Comparison of ENCODE assay signal across 8 mouse cellular contexts in the genomic region with DNA sequence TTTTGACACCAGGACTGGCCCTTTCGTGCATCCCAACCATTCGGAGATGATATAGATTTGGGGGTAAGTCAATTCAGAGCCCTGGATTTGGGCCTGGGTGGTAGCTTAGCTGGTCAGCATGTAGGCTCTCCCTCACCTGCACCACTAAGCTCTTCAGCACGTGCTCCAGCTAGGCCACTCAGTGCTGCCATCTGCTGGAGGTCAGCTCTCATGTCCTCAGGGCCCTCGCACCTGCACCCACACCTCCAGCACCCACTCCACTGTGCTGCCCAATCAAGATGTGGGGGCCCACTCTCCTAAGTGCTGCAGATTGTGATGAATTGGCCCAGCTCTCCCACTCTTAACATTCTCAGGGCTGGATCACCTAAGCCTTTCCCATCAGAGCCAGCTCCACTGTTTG. TPM values are rescaled to one million over a fixed set of nuclear protein-coding genes. Genes with fewer than 3 reads are reported as not detected.
A peak's percentile ranks its signal among the peaks of the same experiment; 100 is the strongest.
DNase-seq lines count a peak whose midpoint lies in the region; ATAC-seq and TF ChIP-seq lines count a peak whose summit lies in the region.

No protein-coding gene starts in this region.

- intact Hi-C loops in left cerebral cortex, postnatal 14 days (cut with DNase I) = no loop called here

- no peak overlapping the region for H3K4me2 ChIP-seq in midbrain, embryonic 14.5 days (ENCODE audit: low read length)
- H3K4me2 ChIP-seq in stomach, postnatal 0 days (replicated peaks; ENCODE audit: low read depth) = no peak overlapping the region

- ATAC-seq in hematopoietic stem cell, adult 5-6 weeks (replicated peaks in 1 of 2; ENCODE audit: insufficient read depth in 1 of 2, low FRiP score in 2 of 2, low TSS enrichment in 1 of 2, low read depth in 1 of 2, poor library complexity in 2 of 2, severe bottlenecking in 2 of 2) = peak; percentile 81 to 85
- peak; percentile 26; the same call in 1 of the 2 replicates for ATAC-seq in midbrain, embryonic 14.5 days (ENCODE audit: low FRiP score, low TSS enrichment)
- peak; percentile 72 for ATAC-seq in stomach, postnatal 0 days (ENCODE audit: low FRiP score, low TSS enrichment)

- peak; percentile 11 for DNase-seq in layer of hippocampus, adult 9-11 months
- DNase-seq in layer of hippocampus, postnatal 14 days (ENCODE audit: low spot score in 2 of 2) = no peak
- peak; percentile 43 to 78 for DNase-seq in adrenal gland, adult (ENCODE audit: inconsistent age in 2 of 2, low spot score in 1 of 2)
- peak; percentile 24 for DNase-seq in embryo, embryonic 10.5 days (ENCODE audit: low spot score)
- peak; percentile 15 to 29 for DNase-seq in left cerebral cortex, postnatal 14 days (ENCODE audit: low spot score in 2 of 2)
- peak; percentile 27 for DNase-seq in midbrain, embryonic 14.5 days
- peak; percentile 64 for DNase-seq in stomach, postnatal 0 days (ENCODE audit: low spot score)

- H3K9ac ChIP-seq in midbrain, embryonic 14.5 days (replicated peaks; ENCODE audit: low read length) = no peak overlapping the region
- no peak overlapping the region for H3K9ac ChIP-seq in stomach, postnatal 0 days (ENCODE audit: low read length)

- H3K27me3 ChIP-seq in midbrain, embryonic 14.5 days (ENCODE audit: control insufficient read depth, insufficient read depth, low read length) = no peaks in the 10 kb centered on the region
- H3K27me3 ChIP-seq in stomach, postnatal 0 days (ENCODE audit: control insufficient read depth, insufficient read depth, low read length) = no peaks in the 10 kb centered on the region

- no peak overlapping the region for H3K27ac ChIP-seq in midbrain, embryonic 14.5 days (replicated peaks; ENCODE audit: low read depth, low read length)
- H3K27ac ChIP-seq in stomach, postnatal 0 days (replicated peaks) = no peak overlapping the region

- H3K36me3 ChIP-seq in midbrain, embryonic 14.5 days (ENCODE audit: control insufficient read depth, insufficient read depth, low read length) = no peaks in the 10 kb centered on the region
- H3K36me3 ChIP-seq in stomach, postnatal 0 days (ENCODE audit: control insufficient read depth, insufficient read depth, low read length) = no peaks in the 10 kb centered on the region

- H3K9me3 ChIP-seq in midbrain, embryonic 14.5 days (ENCODE audit: control insufficient read depth, low read length) = no peaks in the 10 kb centered on the region
- no peaks in the 10 kb centered on the region for H3K9me3 ChIP-seq in stomach, postnatal 0 days (ENCODE audit: control insufficient read depth, low read length)

- TF ChIP-seq CTCF in stomach, postnatal 0 days (IDR thresholded peaks at IDR 0.05; ENCODE audit: low read depth) = peak; percentile 76

- no peaks in the 10 kb centered on the region for H3K4me1 ChIP-seq in midbrain, embryonic 14.5 days (ENCODE audit: control insufficient read depth, insufficient read depth, low read length)
- no peaks in the 10 kb centered on the region for H3K4me1 ChIP-seq in stomach, postnatal 0 days (replicated peaks; ENCODE audit: control insufficient read depth, insufficient read depth)

- H3K4me3 ChIP-seq in midbrain, embryonic 14.5 days (replicated peaks; ENCODE audit: low read depth, low read length) = no peak overlapping the region
- H3K4me3 ChIP-seq in stomach, postnatal 0 days (ENCODE audit: low read depth, low read length) = no peak overlapping the region

- no peak for TF ChIP-seq EP300 in stomach, postnatal 0 days (optimal IDR thresholded peaks at IDR 0.05)

- WGBS in midbrain, embryonic 14.5 days = 66% methylated on average over 4 of the region's 4 CpGs
- 62% methylated on average over 4 of the region's 4 CpGs for WGBS in stomach, postnatal 0 days

RNA-seq across cellular contexts. Expression of a gene that starts 41.4 kb away (rescaled TPM):
- total RNA-seq in layer of hippocampus, postnatal 14 days (2021) = 100 to 1,000 TPM; 245 to 257 TPM
- total RNA-seq in hematopoietic stem cell, adult 5-6 weeks (2017) = 46.1 and 51.6 TPM in 2 replicates
- total RNA-seq in left cerebral cortex, postnatal 14 days (2021) = 100 to 1,000 TPM; 260 to 273 TPM
- 241 and 275 TPM in 2 replicates for polyA plus RNA-seq in midbrain, embryonic 14.5 days (2014; fragmentation: Nextera tagmentation; extraction: Ambion mirVana)
- 34.7 and 41.1 TPM in 2 replicates for polyA plus RNA-seq in stomach, postnatal 0 days (2015; fragmentation: Nextera tagmentation; extraction: Ambion mirVana)

Comparison
In these comparisons a context has a peak if more than half of its experiments do, and no peak if none do; other contexts are left out.
1. DNase-seq: peak in layer of hippocampus, adult 9-11 months (single experiment), adrenal gland, adult (2 of 2), embryo, embryonic 10.5 days (single experiment), left cerebral cortex, postnatal 14 days (2 of 2), midbrain, embryonic 14.5 days (single experiment) and stomach, postnatal 0 days (single experiment); none in layer of hippocampus, postnatal 14 days (0 of 2).
2. ATAC-seq: peak in every context shown above with its lines; median percentile 83 in hematopoietic stem cell, adult 5-6 weeks; 72 in stomach, postnatal 0 days; 26 in midbrain, embryonic 14.5 days.